Mouse (Mus musculus): ENCODE data around the gene Pcbp2. TPM values are rescaled to one million over a fixed set of nuclear protein-coding genes. Genes with fewer than 3 reads are reported as not detected.
A peak's percentile ranks its signal among the peaks of the same experiment; 100 is the strongest.

The Pcbp2 gene
- polyA plus RNA-seq, 1 experiment from 2014 or later: 221 TPM

DNA sequence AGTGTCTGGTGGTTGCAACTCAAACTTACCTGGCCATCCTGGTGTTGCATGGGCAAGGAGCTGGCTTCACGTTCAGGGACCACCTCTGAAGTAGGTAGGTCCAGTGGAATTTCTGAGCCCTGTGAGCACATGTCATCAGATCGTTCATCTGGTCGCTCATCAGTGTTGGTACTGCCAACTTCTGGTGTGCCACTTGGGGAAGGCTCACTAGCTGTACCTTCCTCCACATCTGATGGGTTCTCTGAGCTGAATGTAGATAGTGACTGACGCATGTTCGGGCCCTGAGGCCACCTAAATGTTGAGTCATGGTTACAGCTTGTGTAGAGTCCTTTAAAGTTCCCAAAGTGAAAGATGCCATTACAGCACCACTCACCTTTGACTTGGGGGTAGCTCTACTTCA is 30.1 kb downstream of the Pcbp2 start:
- no peaks in the 10 kb centered on the region for H3K27me3 ChIP-seq
- peaks cover 83% of the 10 kb centered on the region for H3K36me3 ChIP-seq
- no peak overlapping the region for H3K4me2 ChIP-seq
- H3K27ac ChIP-seq: no peak overlapping the region
- 0 out of 2 replicates have a peak, but pooled peaks cover 3% of the 10 kb centered on the region for H3K4me1 ChIP-seq
- 83% methylated on average over 5 of the region's 5 CpGs for WGBS
- no peak overlapping the region for H3K9ac ChIP-seq
- no peak for ATAC-seq (ENCODE audit: insufficient number of reproducible peaks, low FRiP score, low TSS enrichment, low read depth)
- no peak overlapping the region for H3K4me3 ChIP-seq
- H3K9me3 ChIP-seq: no peaks in the 10 kb centered on the region

DNA sequence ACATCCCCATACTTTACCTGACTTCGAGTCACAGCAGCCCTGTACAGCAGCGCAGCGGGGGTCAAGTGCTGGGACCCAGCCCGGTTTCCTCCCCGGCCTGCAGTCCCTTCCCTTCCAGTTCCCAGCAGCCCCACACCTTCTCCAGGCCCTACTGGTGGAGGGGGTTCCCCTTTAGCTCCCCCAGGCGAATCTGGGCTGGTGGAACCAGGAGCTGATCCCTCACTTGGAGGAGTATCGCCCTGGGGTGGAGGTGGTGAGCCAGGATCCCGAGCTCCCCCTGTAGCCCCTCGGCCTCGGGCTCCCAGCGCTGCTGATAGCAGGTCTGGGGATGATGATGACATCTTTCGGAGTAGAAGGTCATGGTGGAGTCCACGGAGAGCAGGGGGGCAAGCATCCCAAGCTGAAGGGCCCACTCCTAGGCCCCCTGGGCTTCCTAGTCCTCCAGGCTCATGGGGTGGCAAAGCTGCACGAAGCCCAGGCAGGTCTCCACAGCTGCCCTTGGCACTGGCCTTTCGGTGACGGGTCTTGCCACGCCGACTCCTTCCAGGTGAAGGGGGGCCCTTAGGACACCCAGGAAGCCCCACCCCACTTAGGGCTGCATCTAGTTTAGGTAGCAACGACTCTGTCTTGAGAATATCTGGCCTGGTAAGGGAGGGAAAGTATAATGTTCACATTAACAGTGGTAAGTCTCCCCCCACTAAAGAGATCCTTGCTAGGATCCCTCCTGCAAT is 30.9 kb downstream of the Pcbp2 start:
- peak overlapping the region; percentile 24; the same call in 1 of the 2 replicates for H3K27ac ChIP-seq
- H3K36me3 ChIP-seq: peaks cover 82% of the 10 kb centered on the region
- no peak overlapping the region for H3K9ac ChIP-seq
- H3K4me1 ChIP-seq: 0 out of 2 replicates have a peak, but pooled peaks cover 3% of the 10 kb centered on the region
- 86% methylated on average over 19 of the region's 19 CpGs for WGBS
- no peak for ATAC-seq (ENCODE audit: insufficient number of reproducible peaks, low FRiP score, low TSS enrichment, low read depth)
- H3K4me2 ChIP-seq: no peak overlapping the region
- H3K9me3 ChIP-seq: no peaks in the 10 kb centered on the region
- H3K4me3 ChIP-seq: no peak overlapping the region
- H3K27me3 ChIP-seq: no peaks in the 10 kb centered on the region

GRCm38 (mm10) chr15:102502254-102502840 is 32.0 kb downstream of the Pcbp2 start:
- Histone ChIP-seq H3K36me3 (peaks cover 73% of the 10 kb centered on the region), H3K9me3 (no peaks in the 10 kb centered on the region), H3K27ac (no peak overlapping the region), H3K4me2 (no peak overlapping the region), H3K4me1 (0 out of 2 replicates have a peak, but pooled peaks cover 3% of the 10 kb centered on the region), H3K27me3 (no peaks in the 10 kb centered on the region), H3K4me3 (no peak overlapping the region), H3K9ac (no peak overlapping the region)
- ATAC-seq (ENCODE audit: insufficient number of reproducible peaks, low FRiP score, low TSS enrichment, low read depth): no peak
- 78% methylated on average over 9 of the region's 9 CpGs for WGBS

- no peak within 1 kb of the TSS for H3K27ac ChIP-seq
- 0 out of 2 replicates have a peak, but pooled peaks cover 3% of the 10 kb centered on the region for H3K4me1 ChIP-seq
- WGBS: 79% methylated on average over 1 of the region's 1 CpGs
- no peaks in the 10 kb centered on the region for H3K9me3 ChIP-seq
- no peak for ATAC-seq (ENCODE audit: insufficient number of reproducible peaks, low FRiP score, low TSS enrichment, low read depth)
- peaks cover 64% of the 10 kb centered on the region for H3K36me3 ChIP-seq
- H3K4me2 ChIP-seq: no peak within 1 kb of the TSS
- no peaks in the 10 kb centered on the region for H3K27me3 ChIP-seq
- H3K9ac ChIP-seq: no peak within 1 kb of the TSS
- no peak within 1 kb of the TSS for H3K4me3 ChIP-seq
These were observed 33.1 kb downstream of the Pcbp2 start, which contains the start of gene Gm10337 for GRCm38 (mm10) chr15:102503447-102503846. Gm10337 (plus strand) TSS chr15:102503722.

DNA sequence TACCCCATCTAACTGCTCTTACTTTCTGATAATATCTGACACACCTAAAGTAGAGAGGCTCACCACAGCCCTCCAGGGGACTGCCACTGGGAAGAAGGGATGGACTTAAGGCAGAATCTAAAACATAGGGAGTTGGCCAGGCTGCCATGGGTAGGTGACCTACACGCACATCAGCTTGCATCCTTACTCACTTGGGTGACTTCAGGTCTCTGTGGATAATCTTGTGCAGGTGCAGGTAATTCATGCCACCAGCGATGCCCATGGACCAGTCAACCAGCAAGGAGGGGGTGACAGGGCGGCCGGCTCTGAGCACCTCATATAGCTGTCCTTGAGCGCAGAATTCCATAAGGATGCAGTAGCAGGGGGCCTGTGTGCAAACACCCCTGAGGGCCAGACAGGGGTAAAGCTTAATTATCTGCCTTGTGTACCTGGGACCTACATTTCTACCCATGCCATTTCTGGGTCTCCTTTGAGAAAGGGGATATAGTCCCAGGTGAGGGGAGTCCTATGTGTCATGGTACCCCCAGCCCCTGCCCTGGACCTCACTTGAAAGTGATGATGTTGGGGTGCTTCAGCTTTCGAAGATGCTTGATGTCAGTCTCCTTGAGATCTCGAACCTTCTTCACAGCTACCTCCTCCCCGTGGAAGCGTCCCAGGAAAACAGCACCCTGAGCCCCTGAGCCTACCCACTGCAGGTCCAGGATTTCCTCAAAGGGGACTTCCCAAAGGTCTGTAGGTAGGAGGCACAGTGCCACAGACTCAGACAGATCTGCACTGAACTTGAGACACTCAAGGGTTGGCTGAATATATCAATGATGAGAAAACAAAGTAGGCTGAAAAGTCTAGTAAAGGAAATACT is 33.8 kb downstream of the Pcbp2 start:
- no peaks in the 10 kb centered on the region for H3K9me3 ChIP-seq
- no peaks in the 10 kb centered on the region for H3K27me3 ChIP-seq
- WGBS: 86% methylated on average over 9 of the region's 9 CpGs
- peaks cover 60% of the 10 kb centered on the region for H3K36me3 ChIP-seq
- no peak for ATAC-seq (ENCODE audit: insufficient number of reproducible peaks, low FRiP score, low TSS enrichment, low read depth)
- H3K4me2 ChIP-seq: no peak overlapping the region
- 0 out of 2 replicates have a peak, but pooled peaks cover 3% of the 10 kb centered on the region for H3K4me1 ChIP-seq
- H3K27ac ChIP-seq: no peak overlapping the region
- H3K9ac ChIP-seq: no peak overlapping the region
- no peak overlapping the region for H3K4me3 ChIP-seq

- H3K4me3 ChIP-seq: no peak overlapping the region
- H3K4me1 ChIP-seq: peaks cover 10% of the 10 kb centered on the region
- no peaks in the 10 kb centered on the region for H3K27me3 ChIP-seq
- WGBS: 62% methylated on average over 12 of the region's 12 CpGs
- no peaks in the 10 kb centered on the region for H3K9me3 ChIP-seq
- H3K9ac ChIP-seq: no peak overlapping the region
- H3K4me2 ChIP-seq: no peak overlapping the region
- H3K27ac ChIP-seq: no peak overlapping the region
- peaks cover 50% of the 10 kb centered on the region for H3K36me3 ChIP-seq
- ATAC-seq (ENCODE audit: insufficient number of reproducible peaks, low FRiP score, low TSS enrichment, low read depth): no peak
These were observed 34.9 kb downstream of the Pcbp2 start for GRCm38 (mm10) chr15:102505073-102505769.

GRCm38 (mm10) chr15:102505770-102506463 is 35.6 kb downstream of the Pcbp2 start:
- no peak overlapping the region for H3K4me2 ChIP-seq
- H3K4me3 ChIP-seq: no peak overlapping the region
- 83% methylated on average over 9 of the region's 9 CpGs for WGBS
- peaks cover 43% of the 10 kb centered on the region for H3K36me3 ChIP-seq
- no peaks in the 10 kb centered on the region for H3K9me3 ChIP-seq
- peaks cover 13% of the 10 kb centered on the region for H3K4me1 ChIP-seq
- no peaks in the 10 kb centered on the region for H3K27me3 ChIP-seq
- ATAC-seq (ENCODE audit: insufficient number of reproducible peaks, low FRiP score, low TSS enrichment, low read depth): no peak
- no peak overlapping the region for H3K27ac ChIP-seq
- no peak overlapping the region for H3K9ac ChIP-seq

GRCm38 (mm10) chr15:102506464-102506830 is 36.1 kb downstream of the Pcbp2 start:
- H3K27ac ChIP-seq: no peak overlapping the region
- H3K9me3 ChIP-seq: no peaks in the 10 kb centered on the region
- peaks cover 38% of the 10 kb centered on the region for H3K36me3 ChIP-seq
- no peak overlapping the region for H3K4me2 ChIP-seq
- 38% methylated on average over 2 of the region's 2 CpGs for WGBS
- H3K27me3 ChIP-seq: no peaks in the 10 kb centered on the region
- H3K4me1 ChIP-seq: peaks cover 19% of the 10 kb centered on the region
- no peak overlapping the region for H3K4me3 ChIP-seq
- H3K9ac ChIP-seq: no peak overlapping the region
- ATAC-seq (ENCODE audit: insufficient number of reproducible peaks, low FRiP score, low TSS enrichment, low read depth): no peak

DNA sequence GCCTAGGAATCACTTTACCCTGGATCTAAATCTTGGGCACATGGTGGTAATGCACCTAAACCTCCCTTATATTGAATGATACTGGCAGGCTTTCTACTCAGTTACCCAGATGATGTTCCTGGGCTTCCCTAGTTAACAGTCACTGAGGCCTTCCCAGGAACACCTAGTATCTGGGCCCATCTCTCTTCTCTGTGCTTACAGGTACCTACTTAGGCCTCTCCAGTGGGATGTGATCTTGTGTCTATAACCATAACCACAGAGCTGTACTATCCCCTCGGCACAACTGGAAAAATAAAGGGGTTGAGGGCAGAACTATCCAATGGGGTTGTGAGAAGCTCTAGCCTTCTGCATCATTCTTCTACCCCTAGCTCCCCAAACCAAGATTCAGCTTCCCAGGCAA is 36.5 kb downstream of the Pcbp2 start:
- H3K27ac ChIP-seq: no peak overlapping the region; the same call in 1 of the 2 replicates
- H3K9ac ChIP-seq: no peak overlapping the region
- H3K4me3 ChIP-seq: no peak overlapping the region
- H3K4me1 ChIP-seq: peaks cover 23% of the 10 kb centered on the region
- no peaks in the 10 kb centered on the region for H3K9me3 ChIP-seq
- no peaks in the 10 kb centered on the region for H3K27me3 ChIP-seq
- WGBS: 78% methylated on average over 1 of the region's 1 CpGs
- H3K4me2 ChIP-seq: no peak overlapping the region
- no peak for ATAC-seq (ENCODE audit: insufficient number of reproducible peaks, low FRiP score, low TSS enrichment, low read depth)
- peaks cover 33% of the 10 kb centered on the region for H3K36me3 ChIP-seq

GRCm38 (mm10) chr15:102507561-102507960 is 37.2 kb downstream of the Pcbp2 start:
- Histone ChIP-seq H3K9ac (no peak overlapping the region), H3K27me3 (no peaks in the 10 kb centered on the region), H3K4me1 (peaks cover 30% of the 10 kb centered on the region), H3K4me2 (no peak overlapping the region), H3K36me3 (peaks cover 26% of the 10 kb centered on the region), H3K4me3 (no peak overlapping the region), H3K9me3 (no peaks in the 10 kb centered on the region), H3K27ac (no peak overlapping the region)
- no peak for ATAC-seq (ENCODE audit: insufficient number of reproducible peaks, low FRiP score, low TSS enrichment, low read depth)

DNA sequence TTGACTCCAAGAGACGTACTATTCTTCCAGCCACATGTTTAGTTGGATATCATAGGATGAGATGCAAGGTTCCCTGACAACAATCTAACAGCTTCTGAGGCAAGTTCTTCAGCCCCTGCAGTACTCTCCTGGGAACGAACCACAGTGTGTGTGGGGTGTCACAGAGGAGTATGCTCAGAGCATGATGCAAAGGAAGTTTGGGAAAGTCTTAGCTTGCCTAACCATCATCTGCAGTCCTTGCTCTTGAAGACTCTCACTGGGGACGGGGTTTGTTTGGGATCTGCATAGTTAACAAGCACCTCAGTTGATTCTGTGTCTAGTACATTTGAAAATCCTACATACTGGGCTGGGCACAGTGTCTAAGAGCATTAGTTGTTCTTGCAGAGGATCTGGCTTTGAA is 38.0 kb downstream of the Pcbp2 start:
- Histone ChIP-seq H3K9me3 (no peaks in the 10 kb centered on the region), H3K4me3 (no peak overlapping the region), H3K36me3 (peaks cover 19% of the 10 kb centered on the region), H3K4me2 (no peak overlapping the region), H3K4me1 (peaks cover 32% of the 10 kb centered on the region), H3K27ac (no peak overlapping the region), H3K27me3 (no peaks in the 10 kb centered on the region), H3K9ac (no peak overlapping the region)
- 82% methylated on average over 3 of the region's 3 CpGs for WGBS
- ATAC-seq (ENCODE audit: insufficient number of reproducible peaks, low FRiP score, low TSS enrichment, low read depth): no peak
